Mouse (Mus musculus): Measurements from ENCODE around the gene Gm26661. TPM values are rescaled to one million over a fixed set of nuclear protein-coding genes. Genes with fewer than 3 reads are reported as not detected.

Gene Gm26661
- polyA plus RNA-seq, 1 experiment from 2014 or later, result not detected

DNA sequence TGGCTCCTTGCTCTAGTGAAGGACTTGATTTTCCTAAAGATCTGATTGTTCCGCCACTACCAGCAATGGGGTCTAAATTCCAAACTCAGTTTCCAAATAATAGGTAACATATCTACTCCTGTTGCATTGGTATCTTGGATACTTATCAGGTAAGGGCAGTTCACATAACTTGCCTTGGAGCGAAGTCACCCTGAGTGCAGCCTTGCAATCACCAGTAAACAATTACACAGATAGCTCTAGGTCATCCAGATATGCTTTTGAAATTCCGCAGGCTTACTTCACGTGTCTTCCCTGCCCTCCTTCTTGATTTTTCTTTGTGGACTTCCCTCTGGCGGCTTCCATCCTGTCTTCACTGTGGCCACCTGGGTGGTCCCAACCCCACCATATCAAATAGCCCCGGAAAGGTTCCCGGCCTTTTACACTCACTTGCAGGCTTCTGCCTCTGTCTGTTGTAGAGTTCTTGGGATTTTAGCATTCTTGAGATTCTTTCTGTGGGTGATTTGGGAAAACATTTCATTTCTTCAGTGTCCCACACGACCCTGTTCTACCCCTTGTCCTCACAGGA lies 48.6 kb downstream of the Gm26661 start:
- POLR2A ChIA-PET, result no interaction called here
- no peak for TF ChIP-seq CTCF (IDR thresholded peaks at IDR 0.05)
- CTCF ChIA-PET, result interaction anchor here (1.4 kb wide), 1 partner anchor 157 kb away, joined by 5 read pairs; no protein-coding TSS in a partner anchor
- ATAC-seq (no peak), DNase-seq (ENCODE audit: low read depth, low spot score) (no peak)
- H3K27me3 ChIP-seq, result no peaks in the 10 kb centered on the region
- in situ Hi-C loops (cut with MboI; ENCODE audit: low pct_unique_long_range_greater_than_20kb), result loop anchor here (25.0 kb wide), 1 partner anchor 497 kb away; no protein-coding TSS in a partner anchor

Other genes starting within 250 kb of the Gm26661 start
- not detected for gene Gm3558, start 223.0 kb upstream of the Gm26661 start, polyA plus RNA-seq (2021)
- gene Gm10338, start 196.0 kb upstream of the Gm26661 start, polyA plus RNA-seq (2021), result not detected
- not detected for gene Gm10128, start 147.6 kb upstream of the Gm26661 start, polyA plus RNA-seq (2021)
- gene Flnb, start 26.4 kb downstream of the Gm26661 start, polyA plus RNA-seq (2021), result 124 TPM
- not detected for gene Gm45521, start 165.7 kb downstream of the Gm26661 start, polyA plus RNA-seq (2021)
- 0.44 TPM for gene Dnase1l3, start 203.0 kb downstream of the Gm26661 start, polyA plus RNA-seq (2021)
- gene Abhd6, start 211.3 kb downstream of the Gm26661 start, polyA plus RNA-seq (2021), result 26.9 TPM

Measured in Patski (cell line).